Mouse (Mus musculus): Measurements from ENCODE around the gene Tmem233. TPM values are rescaled to one million over a fixed set of nuclear protein-coding genes. Genes with fewer than 3 reads are reported as not detected.

The Tmem233 gene
- 0.08 TPM in 1 of 2 replicates, not detected in the other for polyA plus RNA-seq (2012; rRNA removed)

GRCm38 (mm10) chr5:116083081-116083480 lies at the start of gene Tmem233:
Gene Tmem233, minus strand, starts transcription at chr5:116083244.

GRCm38 (mm10) chr5:116024327-116024739 lies 58.7 kb downstream of the Tmem233 start, which contains the start of gene Prkab1:
Gene Prkab1, minus strand, starts transcription at chr5:116024508.

Other genes with a start within 250 kb of the Tmem233 start
- 3.5 and 5.1 TPM in 2 replicates for gene Cit, start 238.0 kb downstream of the Tmem233 start, polyA plus RNA-seq (2012; rRNA removed)
- gene Prkab1, start 58.7 kb downstream of the Tmem233 start, polyA plus RNA-seq (2012; rRNA removed), result 85.1 and 95.0 TPM in 2 replicates
- 2.0 TPM in 2 replicates for gene Ccdc60, start 205.7 kb upstream of the Tmem233 start, polyA plus RNA-seq (2012; rRNA removed)

All from ovary, adult 2 months (tissue).